Mouse (Mus musculus) cerebellum, postnatal 10 days (tissue): ENCODE results near the gene Banf2.
A peak's percentile ranks its signal among the peaks of the same experiment; 100 is the strongest.

Source experiments
- DNase-seq, 2 experiments: peaks; one replicate each; pipeline ENCODE4 v3.0.0; 2021; ENCODE audit warnings: mixed read lengths in 2 of 2

Banf2 gene

GRCm38 (mm10) chr2:144026456-144026855, 6.4 kb upstream of the Banf2 start:
- no peak for DNase-seq

GRCm38 (mm10) chr2:144030791-144031190, 2.1 kb upstream of the Banf2 start:
- DNase-seq, result no peak

- peak; percentile 42 to 71 for DNase-seq
These were observed 11.9 kb downstream of the Banf2 start for GRCm38 (mm10) chr2:144044726-144045125.

- peak in 1 of 2 experiments; percentile 16 for DNase-seq
These were observed 13.1 kb downstream of the Banf2 start for GRCm38 (mm10) chr2:144045756-144046560.

GRCm38 (mm10) chr2:144046916-144047315, 14.1 kb downstream of the Banf2 start:
- DNase-seq, result no peak

- no peak for DNase-seq
These were observed 17.4 kb downstream of the Banf2 start for GRCm38 (mm10) chr2:144050146-144050680.

- DNase-seq, result no peak
These were observed 18.0 kb downstream of the Banf2 start for GRCm38 (mm10) chr2:144050861-144051260.

GRCm38 (mm10) chr2:144052410-144053065, 19.7 kb downstream of the Banf2 start:
- peak; percentile 90 to 93 for DNase-seq

- peak; percentile 19 to 38 for DNase-seq
These were observed 24.9 kb downstream of the Banf2 start for GRCm38 (mm10) chr2:144057735-144058134.

GRCm38 (mm10) chr2:144061701-144062100, 28.8 kb downstream of the Banf2 start:
- no peak for DNase-seq

- DNase-seq, result peak; percentile 83 to 84
These were observed 32.6 kb downstream of the Banf2 start for GRCm38 (mm10) chr2:144065499-144065898.

- DNase-seq, result no peak
These were observed 36.8 kb downstream of the Banf2 start for GRCm38 (mm10) chr2:144069663-144070062.

GRCm38 (mm10) chr2:144070479-144070878, 37.6 kb downstream of the Banf2 start:
- peak; percentile 35 to 55 for DNase-seq

- DNase-seq, result no peak
These were observed 39.8 kb downstream of the Banf2 start for GRCm38 (mm10) chr2:144072642-144073041.

GRCm38 (mm10) chr2:144074059-144074458, 41.2 kb downstream of the Banf2 start:
- no peak for DNase-seq

- no peak for DNase-seq
These were observed 43.8 kb downstream of the Banf2 start for GRCm38 (mm10) chr2:144076625-144077024.

GRCm38 (mm10) chr2:144078897-144079296, 46.0 kb downstream of the Banf2 start:
- no peak for DNase-seq

GRCm38 (mm10) chr2:144086183-144086847, 53.5 kb downstream of the Banf2 start:
- peak; percentile 21 to 25 for DNase-seq

GRCm38 (mm10) chr2:144087899-144088584, 55.2 kb downstream of the Banf2 start:
- no peak for DNase-seq

GRCm38 (mm10) chr2:144092767-144093166, 59.9 kb downstream of the Banf2 start:
- DNase-seq, result no peak

GRCm38 (mm10) chr2:144094721-144095120, 61.9 kb downstream of the Banf2 start:
- DNase-seq, result no peak

- no peak for DNase-seq
These were observed 68.7 kb downstream of the Banf2 start for GRCm38 (mm10) chr2:144101463-144101961.
